Mouse (Mus musculus): ENCODE results near the gene Leng9. TPM values are rescaled to one million over a fixed set of nuclear protein-coding genes. Genes with fewer than 3 reads are reported as not detected.

Leng9 gene
- polyA plus RNA-seq, 1 experiment from 2014 or later = 1.8 TPM

GRCm38 (mm10) chr7:4146241-4147180 lies 3.7 kb downstream of the Leng9 start:
- H3K9me3 ChIP-seq (ENCODE audit: control insufficient read depth, low read length) = no peaks in the 10 kb centered on the region
- no peak for ATAC-seq (ENCODE audit: low FRiP score, low TSS enrichment)
- H3K27ac ChIP-seq (ENCODE audit: low read depth, low read length) = no peak overlapping the region
- no peak overlapping the region for H3K9ac ChIP-seq (ENCODE audit: low read depth, low read length)
- H3K4me3 ChIP-seq (ENCODE audit: low read length) = no peak overlapping the region
- H3K4me2 ChIP-seq (replicated peaks; ENCODE audit: low read depth, low read length) = no peak overlapping the region
- H3K36me3 ChIP-seq (ENCODE audit: control insufficient read depth, insufficient read depth, low read length) = peaks cover 65% of the 10 kb centered on the region
- H3K27me3 ChIP-seq (ENCODE audit: control insufficient read depth, insufficient read depth, low read length) = peaks cover 7% of the 10 kb centered on the region
- H3K4me1 ChIP-seq (ENCODE audit: control insufficient read depth, insufficient read depth, low read length) = peaks cover 13% of the 10 kb centered on the region
- WGBS = 95% methylated on average over 22 of the region's 23 CpGs

GRCm38 (mm10) chr7:4145552-4146190 lies 4.5 kb downstream of the Leng9 start:
- no peaks in the 10 kb centered on the region for H3K9me3 ChIP-seq (ENCODE audit: control insufficient read depth, low read length)
- no peak overlapping the region for H3K27ac ChIP-seq (ENCODE audit: low read depth, low read length)
- H3K9ac ChIP-seq (ENCODE audit: low read depth, low read length) = no peak overlapping the region
- no peak for ATAC-seq (ENCODE audit: low FRiP score, low TSS enrichment)
- WGBS = 74% methylated on average over 6 of the region's 6 CpGs
- H3K36me3 ChIP-seq (ENCODE audit: control insufficient read depth, insufficient read depth, low read length) = peaks cover 73% of the 10 kb centered on the region
- H3K4me1 ChIP-seq (ENCODE audit: control insufficient read depth, insufficient read depth, low read length) = peaks cover 13% of the 10 kb centered on the region
- no peaks in the 10 kb centered on the region; the same call in 1 of the 2 replicates for H3K27me3 ChIP-seq (ENCODE audit: control insufficient read depth, insufficient read depth, low read length)
- no peak overlapping the region for H3K4me2 ChIP-seq (replicated peaks; ENCODE audit: low read depth, low read length)
- H3K4me3 ChIP-seq (ENCODE audit: low read length) = no peak overlapping the region

GRCm38 (mm10) chr7:4144766-4145551 lies 5.2 kb downstream of the Leng9 start:
- H3K27me3 ChIP-seq (ENCODE audit: control insufficient read depth, insufficient read depth, low read length) = no peaks in the 10 kb centered on the region
- WGBS = 95% methylated on average over 20 of the region's 20 CpGs
- no peak overlapping the region for H3K4me2 ChIP-seq (replicated peaks; ENCODE audit: low read depth, low read length)
- no peak for ATAC-seq (ENCODE audit: low FRiP score, low TSS enrichment)
- H3K4me3 ChIP-seq (ENCODE audit: low read length) = no peak overlapping the region
- H3K36me3 ChIP-seq (ENCODE audit: control insufficient read depth, insufficient read depth, low read length) = peaks cover 80% of the 10 kb centered on the region
- H3K4me1 ChIP-seq (ENCODE audit: control insufficient read depth, insufficient read depth, low read length) = peaks cover 13% of the 10 kb centered on the region
- no peaks in the 10 kb centered on the region for H3K9me3 ChIP-seq (ENCODE audit: control insufficient read depth, low read length)
- H3K27ac ChIP-seq (ENCODE audit: low read depth, low read length) = no peak overlapping the region
- no peak overlapping the region for H3K9ac ChIP-seq (ENCODE audit: low read depth, low read length)

GRCm38 (mm10) chr7:4144046-4144445 lies 6.1 kb downstream of the Leng9 start:
- peaks cover 89% of the 10 kb centered on the region for H3K36me3 ChIP-seq (ENCODE audit: control insufficient read depth, insufficient read depth, low read length)
- no peaks in the 10 kb centered on the region for H3K27me3 ChIP-seq (ENCODE audit: control insufficient read depth, insufficient read depth, low read length)
- no peak overlapping the region for H3K4me2 ChIP-seq (replicated peaks; ENCODE audit: low read depth, low read length)
- no peak overlapping the region for H3K4me3 ChIP-seq (ENCODE audit: low read length)
- no peak overlapping the region for H3K9ac ChIP-seq (ENCODE audit: low read depth, low read length)
- H3K4me1 ChIP-seq (ENCODE audit: control insufficient read depth, insufficient read depth, low read length) = peaks cover 13% of the 10 kb centered on the region
- 97% methylated on average over 13 of the region's 13 CpGs for WGBS
- no peak for ATAC-seq (ENCODE audit: low FRiP score, low TSS enrichment)
- no peaks in the 10 kb centered on the region for H3K9me3 ChIP-seq (ENCODE audit: control insufficient read depth, low read length)
- no peak overlapping the region for H3K27ac ChIP-seq (ENCODE audit: low read depth, low read length)

DNA sequence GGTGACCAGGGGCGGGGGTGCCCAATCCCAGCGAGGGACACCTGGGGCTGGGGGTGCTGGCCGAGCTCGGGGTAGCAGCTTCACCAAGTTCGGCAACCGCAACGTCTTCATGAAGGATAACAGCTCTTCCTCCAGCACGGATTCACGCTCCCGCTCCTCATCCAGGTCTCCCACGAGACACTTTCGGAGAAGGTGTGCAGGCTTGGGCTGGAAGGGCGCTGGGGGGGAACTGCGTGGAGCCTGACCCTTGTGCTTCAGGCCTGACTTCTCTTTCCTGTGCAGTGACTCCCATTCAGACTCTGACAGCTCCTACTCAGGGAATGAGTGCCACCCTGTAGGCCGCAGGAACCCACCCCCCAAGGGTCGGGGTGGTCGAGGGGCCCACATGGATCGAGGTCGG lies 6.7 kb downstream of the Leng9 start:
- H3K36me3 ChIP-seq (ENCODE audit: control insufficient read depth, insufficient read depth, low read length) = peaks cover 95% of the 10 kb centered on the region
- H3K4me2 ChIP-seq (replicated peaks; ENCODE audit: low read depth, low read length) = no peak overlapping the region
- 97% methylated on average over 19 of the region's 19 CpGs for WGBS
- no peak overlapping the region for H3K4me3 ChIP-seq (ENCODE audit: low read length)
- H3K27me3 ChIP-seq (ENCODE audit: control insufficient read depth, insufficient read depth, low read length) = no peaks in the 10 kb centered on the region
- peaks cover 9% of the 10 kb centered on the region for H3K4me1 ChIP-seq (ENCODE audit: control insufficient read depth, insufficient read depth, low read length)
- no peak for ATAC-seq (ENCODE audit: low FRiP score, low TSS enrichment)
- no peak overlapping the region for H3K27ac ChIP-seq (ENCODE audit: low read depth, low read length)
- H3K9ac ChIP-seq (ENCODE audit: low read depth, low read length) = no peak overlapping the region
- no peaks in the 10 kb centered on the region for H3K9me3 ChIP-seq (ENCODE audit: control insufficient read depth, low read length)

- Histone ChIP-seq H3K27ac (ENCODE audit: low read depth, low read length) (no peak overlapping the region), H3K4me1 (ENCODE audit: control insufficient read depth, insufficient read depth, low read length) (peaks cover 6% of the 10 kb centered on the region; the same call in 1 of the 2 replicates), H3K9me3 (ENCODE audit: control insufficient read depth, low read length) (no peaks in the 10 kb centered on the region), H3K9ac (ENCODE audit: low read depth, low read length) (no peak overlapping the region), H3K4me3 (ENCODE audit: low read length) (no peak overlapping the region), H3K27me3 (ENCODE audit: control insufficient read depth, insufficient read depth, low read length) (no peaks in the 10 kb centered on the region), H3K4me2 (replicated peaks; ENCODE audit: low read depth, low read length) (no peak overlapping the region), H3K36me3 (ENCODE audit: control insufficient read depth, insufficient read depth, low read length) (peaks cover 99% of the 10 kb centered on the region)
- no peak for ATAC-seq (ENCODE audit: low FRiP score, low TSS enrichment)
- 95% methylated on average over 10 of the region's 10 CpGs for WGBS
Measured at GRCm38 (mm10) chr7:4142796-4143445, 7.3 kb downstream of the Leng9 start.

DNA sequence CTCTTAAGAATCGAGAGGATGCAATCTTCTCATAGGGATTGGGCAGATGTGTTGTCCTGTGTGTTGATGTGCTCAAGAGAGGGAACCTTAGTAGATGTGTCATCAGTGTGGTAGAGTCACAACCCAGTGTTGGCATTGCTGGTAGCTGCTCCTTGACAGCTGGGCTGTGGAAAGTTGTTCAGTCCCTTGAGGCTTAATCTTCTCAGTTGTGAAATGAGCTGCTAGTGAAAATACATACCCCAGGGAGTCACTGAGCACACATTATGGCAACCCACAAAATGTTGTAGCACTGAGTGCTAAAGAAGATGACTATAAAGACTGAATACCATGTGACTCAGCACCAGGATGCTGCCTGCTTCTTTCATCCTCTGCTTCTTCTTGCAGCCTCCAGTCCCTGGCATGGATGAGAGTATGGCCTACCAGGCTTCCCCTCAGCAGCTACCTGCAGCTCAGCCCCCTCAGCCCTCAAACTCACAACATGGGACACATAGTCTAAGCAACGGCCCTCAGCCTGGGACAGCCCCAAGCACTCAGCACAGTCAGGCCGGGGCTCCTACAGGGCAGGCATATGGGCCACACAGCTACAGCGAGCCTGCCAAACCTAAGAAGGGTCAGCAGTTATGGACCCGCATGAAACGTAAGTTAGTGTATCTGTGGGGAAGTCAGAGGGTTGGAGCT lies 8.4 kb downstream of the Leng9 start:
- ATAC-seq (ENCODE audit: low FRiP score, low TSS enrichment) = no peak
- 95% methylated on average over 6 of the region's 6 CpGs for WGBS
- H3K27ac ChIP-seq (ENCODE audit: low read depth, low read length) = no peak overlapping the region

DNA sequence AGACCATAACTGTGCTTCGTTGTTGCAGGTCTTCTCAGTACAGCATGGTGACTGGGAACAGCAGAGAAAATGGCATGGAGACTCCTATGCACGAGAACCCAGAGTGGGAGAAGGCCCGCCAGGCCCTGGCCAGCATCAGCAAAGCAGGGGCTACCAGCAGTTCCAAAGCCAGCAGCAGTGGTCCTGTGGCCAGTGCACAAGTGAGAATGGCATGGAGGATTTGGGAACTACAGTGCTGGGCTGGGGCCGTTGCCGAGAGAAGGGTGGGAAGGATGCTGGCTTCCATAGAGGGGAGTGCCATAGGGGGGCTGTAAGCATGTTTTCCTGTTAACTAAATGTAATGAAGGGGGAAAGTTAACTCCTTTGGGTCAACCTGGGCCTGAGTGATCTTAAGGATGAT lies 10.8 kb downstream of the Leng9 start:
- Histone ChIP-seq H3K9me3 (ENCODE audit: control insufficient read depth, low read length) (no peaks in the 10 kb centered on the region), H3K4me3 (ENCODE audit: low read length) (no peak overlapping the region), H3K27ac (ENCODE audit: low read depth, low read length) (no peak overlapping the region), H3K36me3 (ENCODE audit: control insufficient read depth, insufficient read depth, low read length) (peaks cover 64% of the 10 kb centered on the region), H3K4me1 (ENCODE audit: control insufficient read depth, insufficient read depth, low read length) (peaks cover 6% of the 10 kb centered on the region; the same call in 1 of the 2 replicates), H3K27me3 (ENCODE audit: control insufficient read depth, insufficient read depth, low read length) (no peaks in the 10 kb centered on the region), H3K9ac (ENCODE audit: low read depth, low read length) (no peak overlapping the region), H3K4me2 (replicated peaks; ENCODE audit: low read depth, low read length) (no peak overlapping the region)
- 96% methylated on average over 5 of the region's 5 CpGs for WGBS
- no peak for ATAC-seq (ENCODE audit: low FRiP score, low TSS enrichment)

More for the DNA sequence above, 8.4 kb downstream of the Leng9 start:
- H3K4me3 ChIP-seq (ENCODE audit: low read length) = no peak overlapping the region
- no peaks in the 10 kb centered on the region for H3K27me3 ChIP-seq (ENCODE audit: control insufficient read depth, insufficient read depth, low read length)
- H3K9me3 ChIP-seq (ENCODE audit: control insufficient read depth, low read length) = no peaks in the 10 kb centered on the region
- no peak overlapping the region for H3K9ac ChIP-seq (ENCODE audit: low read depth, low read length)
- H3K4me1 ChIP-seq (ENCODE audit: control insufficient read depth, insufficient read depth, low read length) = peaks cover 6% of the 10 kb centered on the region; the same call in 1 of the 2 replicates
- H3K36me3 ChIP-seq (ENCODE audit: control insufficient read depth, insufficient read depth, low read length) = peaks cover 88% of the 10 kb centered on the region
- no peak overlapping the region for H3K4me2 ChIP-seq (replicated peaks; ENCODE audit: low read depth, low read length)

Data from kidney, embryonic 14.5 days (tissue).